Mouse (Mus musculus) embryo, embryonic 11 days (tissue): ENCODE measurements around the gene Lrrc18.

ENCODE experiments used
- DNase-seq: peaks from one replicate; pipeline ENCODE4 v3.0.0-alpha.2; 2015

Gene Lrrc18

GRCm38 (mm10) chr14:32991082-32991481 is at the start of gene Lrrc18:
Gene Lrrc18, plus strand, starts transcription at chr14:32991382.
- DNase-seq = no peak

- DNase-seq = no peak
Measured at GRCm38 (mm10) chr14:32947512-32947911, 43.7 kb upstream of the Lrrc18 start.

GRCm38 (mm10) chr14:32950312-32951301 is 40.6 kb upstream of the Lrrc18 start:
- peak; percentile 63 for DNase-seq

GRCm38 (mm10) chr14:32956486-32956885 is 34.7 kb upstream of the Lrrc18 start:
- no peak for DNase-seq

- DNase-seq = peak; percentile 22
Measured at GRCm38 (mm10) chr14:32958671-32959070, 32.5 kb upstream of the Lrrc18 start.

GRCm38 (mm10) chr14:32960481-32960880 is 30.7 kb upstream of the Lrrc18 start:
- peak; percentile 78 for DNase-seq

GRCm38 (mm10) chr14:32964742-32965141 is 26.4 kb upstream of the Lrrc18 start:
- DNase-seq = peak; percentile 62

- DNase-seq = no peak
Measured at GRCm38 (mm10) chr14:32970700-32971099, 20.5 kb upstream of the Lrrc18 start.

- no peak for DNase-seq
Measured at GRCm38 (mm10) chr14:32984176-32984738, 6.9 kb upstream of the Lrrc18 start.

- peak; percentile 21 for DNase-seq
Measured at GRCm38 (mm10) chr14:32986659-32987058, 4.5 kb upstream of the Lrrc18 start.

- peak; percentile 76 for DNase-seq
Measured at GRCm38 (mm10) chr14:32994954-32995636, 3.9 kb downstream of the Lrrc18 start.

- DNase-seq = no peak
Measured at GRCm38 (mm10) chr14:32999511-32999910, 8.3 kb downstream of the Lrrc18 start.

- no peak for DNase-seq
Measured at GRCm38 (mm10) chr14:33000112-33000979, 9.2 kb downstream of the Lrrc18 start.

GRCm38 (mm10) chr14:33005114-33005513 is 13.9 kb downstream of the Lrrc18 start:
- DNase-seq = no peak

GRCm38 (mm10) chr14:33007638-33008037 is 16.5 kb downstream of the Lrrc18 start:
- no peak for DNase-seq

- no peak for DNase-seq
Measured at GRCm38 (mm10) chr14:33019050-33019449, 27.9 kb downstream of the Lrrc18 start.

GRCm38 (mm10) chr14:33019606-33020005 is 28.4 kb downstream of the Lrrc18 start:
- DNase-seq = no peak

GRCm38 (mm10) chr14:33030849-33031248 is 39.7 kb downstream of the Lrrc18 start:
- DNase-seq = no peak

GRCm38 (mm10) chr14:33033424-33033823 is 42.2 kb downstream of the Lrrc18 start:
- DNase-seq = peak; percentile 74

- DNase-seq = no peak
Measured at GRCm38 (mm10) chr14:33035386-33035785, 44.2 kb downstream of the Lrrc18 start.

GRCm38 (mm10) chr14:33036811-33037210 is 45.6 kb downstream of the Lrrc18 start:
- no peak for DNase-seq

GRCm38 (mm10) chr14:33045217-33045616 is 54.0 kb downstream of the Lrrc18 start:
- DNase-seq = no peak
